Mouse (Mus musculus) kidney, postnatal 14 days (tissue): Measurements from ENCODE around the gene Uggt1.

Source experiments
- DNase-seq: peaks from one replicate; pipeline ENCODE4 v3.0.0; 2022; ENCODE audit warnings: mixed read lengths

Gene Uggt1

DNA sequence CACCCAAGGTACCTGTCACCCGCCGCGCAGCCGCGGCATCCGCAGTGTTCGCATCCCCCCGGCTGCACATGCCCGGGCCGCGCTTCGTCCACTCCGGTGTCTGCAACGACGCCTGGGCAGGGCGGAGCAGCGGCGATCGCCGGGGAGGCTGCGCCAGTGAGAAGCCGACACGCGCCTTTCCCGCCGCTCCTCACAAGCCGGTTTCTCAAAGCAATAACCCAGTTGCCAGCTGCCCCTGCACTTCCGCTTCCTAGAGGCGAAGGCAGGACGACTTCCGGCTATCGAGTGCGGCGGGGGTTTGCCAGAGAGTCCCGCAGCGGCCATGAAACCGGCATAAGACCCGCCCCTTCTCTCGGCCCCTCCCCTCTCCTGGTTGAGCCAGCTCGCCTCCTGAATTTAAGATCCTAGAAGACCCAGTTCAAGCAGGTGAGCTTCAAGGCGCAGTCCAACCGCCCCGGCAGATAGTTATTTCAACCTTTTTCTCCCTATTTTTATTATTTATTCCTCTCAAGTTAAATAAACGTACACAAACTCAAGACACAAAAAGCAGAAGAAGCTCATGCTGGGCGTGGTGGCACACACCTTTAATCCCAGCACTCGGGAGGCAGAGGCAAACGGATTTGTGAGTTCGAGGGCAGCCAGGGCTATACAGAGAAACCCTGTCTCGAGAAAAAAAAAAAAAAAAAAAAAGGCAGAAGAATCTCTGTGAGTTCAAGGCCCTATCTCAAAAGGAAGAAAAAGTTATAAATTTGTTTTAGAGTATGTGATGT lies at the start of gene Uggt1:
Gene Uggt1 (minus strand): TSS at position 663 of the 770 bp plus-strand sequence.
- DNase-seq = peak; percentile 96

DNA sequence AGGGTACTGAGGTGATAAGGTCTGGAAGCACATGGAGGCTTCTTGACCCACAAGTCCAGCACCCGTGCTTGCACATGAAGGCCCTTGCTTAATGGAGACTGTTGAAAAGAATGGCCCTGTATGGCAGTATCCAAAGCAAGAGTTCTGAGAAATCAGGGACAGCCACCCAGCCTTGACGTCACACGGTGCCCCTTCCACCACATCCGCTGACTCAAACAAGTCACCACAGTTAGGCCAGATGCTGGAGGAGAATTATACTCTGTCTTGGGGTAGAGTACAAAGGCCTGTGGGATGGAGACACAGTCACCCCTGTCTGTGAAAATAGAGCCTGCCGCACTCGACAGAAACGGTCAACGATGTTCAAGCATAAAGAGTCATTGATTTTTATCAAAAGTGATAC lies 49.0 kb upstream of the Uggt1 start:
- no peak for DNase-seq

DNA sequence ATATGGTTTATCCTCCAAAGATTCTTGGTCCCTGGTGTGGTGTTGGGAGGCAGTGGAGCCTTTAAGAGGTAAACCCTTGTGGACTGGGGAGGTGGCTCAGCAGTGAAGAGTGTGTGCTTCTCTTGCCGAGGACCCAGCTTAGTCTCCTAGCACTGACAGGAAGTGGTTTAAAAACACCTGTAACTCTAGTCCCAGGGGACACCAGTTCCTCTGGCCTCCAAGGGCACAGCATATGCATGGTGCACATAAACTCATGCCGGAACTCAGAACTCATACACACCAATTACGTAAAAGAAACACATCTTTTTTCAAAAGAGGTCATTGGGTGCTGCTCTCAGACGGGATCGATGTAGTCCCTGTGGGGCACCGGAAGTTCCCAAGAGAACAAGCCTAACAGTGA lies 37.3 kb upstream of the Uggt1 start:
- no peak for DNase-seq

DNA sequence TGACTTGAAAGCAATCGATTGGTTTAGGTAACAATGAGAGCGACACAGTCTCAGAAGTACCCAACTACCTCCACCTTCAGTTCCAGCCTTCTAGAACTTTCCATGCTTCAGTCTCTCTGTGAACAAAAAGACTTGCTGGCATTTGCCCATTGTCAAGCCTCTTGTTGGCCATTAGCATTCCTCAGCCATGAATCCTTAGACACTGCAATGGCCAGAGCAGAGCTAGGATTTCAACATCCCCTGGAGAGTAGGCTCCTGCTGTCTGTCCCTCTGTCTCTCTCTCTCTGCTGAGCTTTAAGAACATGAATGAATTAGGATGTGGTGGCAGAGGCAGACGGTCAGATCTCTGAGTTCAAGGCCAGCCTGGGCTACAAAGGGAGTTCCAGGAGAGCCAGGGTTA lies 36.4 kb upstream of the Uggt1 start:
- no peak for DNase-seq

DNA sequence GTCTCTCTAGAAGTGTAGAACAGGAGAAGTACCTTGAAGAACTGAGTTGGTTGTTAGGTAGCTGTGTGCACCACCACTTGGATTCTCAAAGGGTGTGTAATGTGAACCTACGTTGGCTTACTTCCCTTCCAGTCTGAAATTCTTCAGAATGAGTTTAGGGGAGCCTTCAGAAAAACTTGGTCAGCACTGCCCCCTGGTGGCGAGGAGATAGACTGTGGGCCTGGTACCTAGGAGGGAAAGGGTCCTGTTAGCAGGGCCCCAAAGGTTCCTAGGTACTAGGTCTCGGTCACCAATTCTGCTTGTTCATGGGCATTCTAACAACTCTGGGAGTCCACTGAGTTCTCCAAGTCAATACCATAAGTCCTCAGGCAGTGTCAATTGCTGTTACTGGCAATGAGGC lies 34.7 kb upstream of the Uggt1 start:
- peak; percentile 88 for DNase-seq

DNA sequence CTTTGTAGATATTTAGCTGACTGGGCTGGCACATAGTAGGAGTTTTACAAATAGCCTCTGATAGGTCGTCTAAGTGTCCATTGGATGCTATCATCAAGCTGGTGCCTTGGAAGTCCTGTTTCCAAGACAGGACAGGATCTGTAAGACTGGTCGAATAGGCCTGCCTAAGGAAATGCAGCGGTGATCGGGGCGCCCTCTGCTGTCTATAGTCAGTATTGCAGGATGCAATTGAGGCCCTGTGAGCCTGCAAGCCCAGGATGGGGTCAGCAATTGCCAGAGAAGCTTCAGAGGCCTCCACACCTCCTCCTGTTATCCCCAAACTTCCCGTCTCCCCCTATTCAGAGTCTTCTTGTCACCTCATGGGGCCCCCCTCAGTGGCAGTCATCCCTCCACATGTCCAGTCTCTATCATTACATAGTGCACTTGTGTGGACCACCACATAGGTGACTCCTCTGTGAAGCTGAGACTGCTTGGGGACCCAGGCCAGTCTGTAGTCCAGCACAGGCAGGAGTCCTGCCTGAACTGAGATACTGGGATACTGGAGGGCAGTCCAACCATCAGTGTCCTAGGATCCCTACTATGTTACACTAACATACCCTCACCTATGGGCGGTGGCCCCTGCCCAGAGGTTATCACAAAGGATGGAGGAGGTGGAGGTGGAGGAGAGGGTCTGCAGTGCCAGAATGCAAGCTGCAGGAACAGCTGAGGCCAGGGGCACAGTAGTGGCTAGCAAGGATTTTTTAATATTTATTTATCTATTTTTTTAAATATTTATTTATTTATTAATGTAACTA lies 32.9 kb upstream of the Uggt1 start:
- DNase-seq = peak; percentile 87

DNA sequence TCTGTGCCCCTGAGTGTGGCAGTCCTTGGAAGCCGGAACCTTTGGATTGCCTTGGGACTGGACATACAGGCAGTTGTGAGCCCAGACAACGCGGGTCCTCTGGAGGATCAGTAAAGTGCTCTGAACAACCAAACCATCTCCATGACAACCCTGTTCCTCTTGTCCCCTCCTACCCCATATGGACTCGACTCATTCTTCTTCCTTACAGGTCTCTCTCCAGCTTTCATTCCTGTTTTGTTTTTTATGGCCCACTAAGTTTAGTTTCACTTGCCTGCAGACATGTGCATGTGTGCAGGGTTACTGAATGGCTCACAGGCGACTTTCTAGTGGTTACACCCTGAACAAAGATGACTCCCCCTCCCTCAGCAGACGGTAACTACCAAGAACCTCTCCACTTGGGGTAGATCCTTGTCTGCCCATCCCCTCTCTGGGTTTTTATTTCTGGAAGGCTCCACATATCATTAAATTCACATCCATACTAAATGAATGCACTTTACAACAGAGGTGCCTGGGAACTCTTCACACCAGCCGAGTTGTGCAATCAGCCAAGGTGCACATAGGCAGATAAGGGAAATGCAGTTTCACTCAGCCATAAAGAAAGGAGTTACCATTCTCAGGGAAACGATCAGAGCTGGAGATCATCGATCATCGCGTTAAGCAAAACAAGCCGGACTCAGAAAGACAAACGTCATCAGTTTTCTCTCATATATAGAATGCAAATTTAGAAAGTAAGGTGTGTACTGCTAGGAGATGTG lies 31.3 kb upstream of the Uggt1 start:
- no peak for DNase-seq

DNA sequence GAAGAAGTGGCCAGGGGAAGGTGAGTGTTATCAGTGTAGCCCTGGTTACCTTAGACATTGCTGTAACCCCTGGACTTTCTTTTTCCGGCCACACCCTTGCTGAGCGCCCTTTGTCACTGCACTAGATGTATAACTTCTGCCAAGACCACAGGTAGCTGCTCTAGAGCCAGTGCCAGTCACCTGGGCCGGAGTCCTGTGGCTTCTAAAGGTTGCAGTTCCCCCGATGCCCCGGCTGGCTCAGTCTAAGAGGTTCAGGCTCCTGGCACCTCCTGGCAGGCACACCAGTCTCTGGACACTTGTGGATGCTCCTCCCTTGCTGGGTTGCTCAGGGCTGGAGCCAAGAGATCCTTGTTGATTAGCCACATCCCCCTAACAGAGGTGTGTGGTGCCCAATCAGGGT lies 29.9 kb upstream of the Uggt1 start, which contains the start of gene Neurl3:
Gene Neurl3 (minus strand): TSS at position 225 of the 400 bp plus-strand sequence.
- peak; percentile 13 for DNase-seq

DNA sequence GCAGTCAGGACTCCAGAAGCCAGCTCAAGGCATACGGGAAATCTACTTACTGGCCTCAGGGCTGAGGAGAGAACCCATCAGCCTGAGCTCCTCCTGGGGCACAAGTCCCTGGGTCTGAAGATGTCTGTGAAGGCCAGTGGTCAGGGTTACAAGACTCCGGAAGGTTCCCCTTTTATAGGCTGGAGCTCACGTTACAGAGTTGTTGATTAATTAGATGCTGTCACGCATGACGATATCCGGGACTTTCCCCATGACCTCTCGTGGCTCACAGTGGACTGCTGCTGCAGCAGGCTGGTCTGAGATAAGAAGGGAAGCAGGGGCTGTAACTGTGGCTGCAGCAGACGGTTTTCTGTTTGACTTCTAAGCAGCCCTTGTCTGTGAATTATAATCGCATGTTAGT lies 28.8 kb upstream of the Uggt1 start:
- peak; percentile 86 for DNase-seq

DNA sequence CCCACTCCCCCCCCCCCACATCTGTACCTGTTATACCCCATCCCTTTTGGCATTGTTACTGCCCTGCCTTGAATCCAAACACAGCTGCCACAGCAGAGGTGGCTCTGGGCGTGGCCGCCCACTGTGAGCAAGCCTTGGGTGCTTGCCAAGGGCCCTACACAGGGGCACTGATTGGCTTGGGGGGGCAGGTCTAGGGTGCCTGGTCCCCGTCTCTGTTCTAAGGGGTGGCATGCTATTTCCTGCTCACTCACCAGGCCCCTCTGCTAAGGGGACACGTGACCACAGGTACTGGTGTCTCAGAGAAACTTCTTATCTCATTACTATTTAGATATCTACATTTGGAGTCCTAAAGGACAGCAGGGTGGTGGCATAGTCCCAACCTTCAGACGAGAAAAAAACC lies 28.0 kb upstream of the Uggt1 start:
- peak; percentile 70 for DNase-seq

DNA sequence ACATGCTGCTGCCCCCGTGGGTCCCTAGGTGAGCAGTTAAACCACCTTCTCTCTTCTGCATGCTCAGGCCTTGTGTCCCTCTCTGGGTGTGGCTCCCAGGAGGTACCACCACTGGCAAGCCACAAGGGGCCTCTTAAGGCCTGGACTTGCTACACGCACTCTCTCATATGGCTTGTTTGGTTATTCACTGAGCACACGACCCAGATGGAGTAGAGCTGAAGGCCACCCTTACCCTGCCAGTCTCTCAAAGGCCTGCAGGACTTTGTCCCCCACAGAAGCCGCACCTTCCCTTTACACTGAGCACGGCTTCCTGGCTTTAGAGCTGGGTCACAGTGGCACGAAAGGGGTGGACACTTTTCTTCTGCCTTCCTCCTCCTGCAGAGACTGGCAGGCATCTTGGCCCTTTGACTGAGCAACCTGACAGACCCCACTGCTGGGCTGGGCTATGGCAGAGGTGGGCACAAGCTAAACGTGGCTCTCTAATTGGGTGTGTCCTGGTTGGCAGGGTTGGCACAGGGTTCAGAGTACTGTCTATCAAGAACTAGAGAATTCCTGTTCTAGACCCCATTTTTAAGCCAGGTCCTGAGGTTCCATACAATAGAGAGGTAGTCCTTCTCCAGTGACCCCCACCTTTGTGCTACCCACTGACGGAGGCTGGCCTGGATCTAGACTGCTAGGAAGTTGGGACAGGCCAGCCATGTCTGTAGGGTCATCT lies 27.2 kb upstream of the Uggt1 start:
- peak; percentile 15 for DNase-seq

DNA sequence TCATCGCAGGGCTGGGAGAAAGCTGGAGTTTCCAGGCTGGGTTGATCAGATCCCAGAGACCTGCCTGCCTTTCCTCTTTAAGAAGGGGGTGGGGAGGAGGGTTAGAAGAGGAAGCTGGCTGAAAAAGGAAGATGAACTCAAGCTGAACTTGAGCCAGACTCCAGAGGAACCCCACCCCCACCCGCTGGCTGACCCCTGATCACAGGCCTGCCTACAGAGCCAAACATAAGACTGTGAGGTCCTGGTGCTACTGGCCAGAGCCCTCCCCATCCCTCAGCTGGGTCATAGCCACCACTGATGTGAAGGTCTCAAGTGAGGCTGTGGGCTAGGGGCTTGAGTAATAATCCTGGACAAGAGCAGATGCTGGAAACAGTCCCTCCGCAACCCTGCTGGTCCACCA lies 26.1 kb upstream of the Uggt1 start:
- DNase-seq = peak; percentile 73

DNA sequence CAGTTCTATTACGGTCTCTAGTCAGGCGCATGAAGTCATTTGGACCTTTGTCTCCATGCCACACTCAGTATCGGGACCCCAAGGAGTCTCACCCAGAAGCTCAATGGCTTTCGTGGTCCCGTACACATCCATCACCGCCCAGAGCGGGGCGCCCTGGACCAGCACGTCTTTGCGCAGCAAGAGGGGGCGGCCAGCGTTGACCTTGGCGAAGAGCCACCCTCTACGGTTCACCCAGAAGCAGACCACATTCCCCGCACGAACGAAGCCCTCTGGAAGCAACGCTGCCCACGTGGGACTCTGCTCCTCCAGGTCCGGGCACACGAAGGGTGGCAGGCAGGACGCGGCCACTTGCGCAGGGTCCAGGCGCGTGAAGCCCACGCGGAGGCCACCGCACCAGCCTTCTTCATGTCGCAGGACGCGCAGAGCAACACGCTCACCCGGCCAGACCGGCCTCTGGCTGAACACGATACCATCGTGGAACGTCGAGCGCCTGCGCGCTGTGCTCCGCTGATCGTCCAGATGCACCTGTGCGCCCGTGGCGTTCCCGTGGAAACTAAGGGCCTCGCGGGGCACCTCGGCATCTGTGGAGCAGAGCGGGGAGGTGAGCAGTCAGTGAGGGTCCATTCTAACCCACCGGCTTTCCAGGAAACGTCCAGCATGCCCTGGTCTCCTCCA lies 24.7 kb upstream of the Uggt1 start:
- DNase-seq = peak; percentile 19

DNA sequence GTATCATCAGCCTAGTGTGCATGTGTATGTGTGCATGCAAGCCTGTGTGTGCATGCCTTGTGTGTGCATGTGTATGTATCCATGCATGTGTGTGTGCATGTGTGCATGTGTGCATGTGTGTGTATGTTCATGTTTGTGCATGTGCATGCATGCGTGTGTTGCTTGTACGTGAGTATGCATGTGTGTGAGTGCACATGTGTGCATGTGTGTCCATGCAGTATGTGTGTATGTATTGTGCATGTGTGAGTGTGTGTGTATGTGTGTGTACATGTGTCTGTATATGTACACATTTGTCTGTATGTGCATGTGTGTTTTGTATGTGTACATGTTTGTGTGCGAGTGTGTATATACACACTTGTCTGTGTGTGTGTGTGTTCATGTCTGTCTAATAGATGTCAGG lies 23.1 kb upstream of the Uggt1 start:
- no peak for DNase-seq

DNA sequence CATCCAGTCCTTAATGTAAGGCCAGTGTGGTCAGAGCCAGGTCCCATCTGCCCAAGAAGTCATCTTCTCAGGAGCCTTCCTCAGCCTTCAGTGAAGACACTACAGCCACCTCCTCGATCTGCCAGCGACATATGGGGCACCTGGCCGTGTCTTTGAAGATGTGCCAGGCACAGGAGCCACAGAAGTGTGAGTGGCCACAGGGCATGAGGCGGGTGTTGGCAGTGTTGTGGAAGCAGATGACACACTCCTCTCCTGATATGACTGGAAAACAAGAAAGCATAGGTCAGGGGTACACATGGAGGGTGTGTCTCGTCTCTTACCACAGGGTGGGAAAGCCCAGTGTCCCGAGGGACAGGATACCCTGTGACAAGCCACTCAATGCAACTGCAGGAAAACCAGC lies 21.8 kb upstream of the Uggt1 start:
- no peak for DNase-seq

DNA sequence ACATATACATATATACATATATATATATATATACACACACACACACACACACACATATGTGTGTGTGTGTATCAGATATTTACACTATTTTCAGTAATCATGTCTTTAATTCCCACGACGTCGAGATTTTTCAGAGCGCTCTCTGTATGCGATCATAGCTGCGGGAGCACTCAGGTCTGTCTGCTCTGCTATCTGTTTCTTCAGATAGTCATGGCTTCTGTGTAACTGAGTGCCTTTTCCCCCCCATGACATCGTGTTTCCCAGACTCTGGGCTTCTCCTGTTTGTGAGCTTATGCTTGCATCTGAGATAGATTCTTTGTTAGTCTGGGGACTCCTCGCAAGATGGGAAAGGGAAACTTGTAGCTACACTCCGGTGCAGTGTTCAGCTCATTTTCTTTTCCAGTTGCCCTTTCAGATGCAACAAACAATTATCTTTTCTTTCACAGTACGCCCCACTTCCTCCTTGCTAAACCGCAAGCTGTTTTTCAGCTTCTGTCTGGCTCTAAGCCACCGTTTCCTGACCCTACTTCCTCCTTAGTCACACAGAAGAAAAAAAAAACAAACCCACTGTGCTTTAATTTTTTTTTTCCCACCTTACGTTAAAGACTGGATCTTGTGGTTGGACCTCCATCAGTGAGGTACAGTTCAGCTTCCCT lies 19.4 kb upstream of the Uggt1 start:
- DNase-seq = peak; percentile 85

DNA sequence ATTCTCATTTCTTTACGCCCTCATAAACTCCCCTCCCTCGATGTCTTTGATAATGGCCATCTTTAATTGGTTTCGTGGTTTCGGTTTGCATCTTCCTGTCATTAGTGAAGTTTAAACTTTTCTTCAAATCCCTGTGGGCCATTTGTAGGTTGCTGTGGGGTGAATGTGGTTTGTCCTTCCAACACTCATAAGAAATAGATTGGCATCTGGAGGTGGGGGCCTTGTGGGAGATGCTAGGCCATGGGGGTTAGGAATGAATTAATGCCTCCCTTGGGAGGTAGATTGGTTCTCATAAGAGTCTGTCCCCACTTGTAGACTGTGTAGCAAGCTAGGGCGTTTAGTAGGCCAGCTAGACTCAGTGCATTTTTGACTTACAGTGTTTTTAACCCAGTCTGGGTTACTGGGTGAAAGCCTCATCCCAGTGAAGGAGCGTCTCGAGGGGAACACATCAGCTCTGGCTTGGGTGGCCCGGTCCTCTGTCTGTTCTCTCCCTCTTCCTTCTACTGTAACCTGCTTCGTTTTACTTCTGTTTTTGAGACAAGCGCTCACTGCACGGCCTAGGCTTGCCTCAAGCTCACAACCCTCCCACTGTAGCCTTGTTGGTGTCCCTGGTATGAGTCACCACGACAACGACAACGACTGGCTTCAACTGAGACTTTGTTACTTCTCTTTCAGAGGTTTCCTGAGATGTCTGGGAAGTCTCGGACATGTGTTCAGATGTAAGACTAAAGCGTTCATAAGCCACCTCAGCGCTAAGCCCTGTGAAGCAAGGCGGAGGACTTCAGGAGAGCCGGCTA lies 17.4 kb upstream of the Uggt1 start:
- no peak for DNase-seq

DNA sequence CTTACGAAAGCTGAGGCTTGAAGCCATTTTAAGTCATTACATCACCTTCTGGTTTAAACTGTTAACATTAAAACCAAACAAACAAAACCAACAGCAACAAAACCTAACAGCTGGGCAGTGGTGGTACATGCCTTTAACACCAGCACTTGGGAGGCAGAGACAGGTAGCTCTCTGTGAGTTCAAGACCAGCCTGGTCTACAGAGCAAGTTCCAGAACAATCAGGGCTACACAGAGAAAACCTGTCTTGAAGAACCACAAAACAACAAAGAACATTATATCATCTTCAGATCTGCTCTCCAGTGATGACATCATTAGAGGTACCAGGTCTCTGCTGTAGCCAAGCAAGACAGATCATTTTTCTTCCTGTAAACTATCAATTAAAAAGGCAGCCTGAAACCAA lies 15.9 kb upstream of the Uggt1 start:
- no peak for DNase-seq

DNA sequence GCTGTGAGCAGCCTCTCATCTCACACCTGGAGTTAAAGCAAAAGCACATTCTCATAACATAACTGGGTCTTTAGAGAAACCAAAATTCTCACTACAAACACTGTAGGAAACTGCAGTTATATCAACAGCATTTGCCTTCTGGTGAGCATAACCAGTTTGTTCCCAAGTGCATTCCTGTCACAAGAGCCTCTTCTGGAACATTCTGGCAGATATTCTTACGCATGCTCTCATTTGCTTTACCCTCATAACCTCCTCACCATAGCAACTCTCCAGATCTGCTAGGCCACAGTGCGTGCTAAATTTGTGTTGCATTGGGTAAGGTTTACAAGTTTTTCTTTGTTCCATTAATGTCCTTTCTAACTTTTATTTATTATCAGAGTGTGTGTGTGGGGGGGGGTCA lies 14.8 kb upstream of the Uggt1 start:
- no peak for DNase-seq

DNA sequence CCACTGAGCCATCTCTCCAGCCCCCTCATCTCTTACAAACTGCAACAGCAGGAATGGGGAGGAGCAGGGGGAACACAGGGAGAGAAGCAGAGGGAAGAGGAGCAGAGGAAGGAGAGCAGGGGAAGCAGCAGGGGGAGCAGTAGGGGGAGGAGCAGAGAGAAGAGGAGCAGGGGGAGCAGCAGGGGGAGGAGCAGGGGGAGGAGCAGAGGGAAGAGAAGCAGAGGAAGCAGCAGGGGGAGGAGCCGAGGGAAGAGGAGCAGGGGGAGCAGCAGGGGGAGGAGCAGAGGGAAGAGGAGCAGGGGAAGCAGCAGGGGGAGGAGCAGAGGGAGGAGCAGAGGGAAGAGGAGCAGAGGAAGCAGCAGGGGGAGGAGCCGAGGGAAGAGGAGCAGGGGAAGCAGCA lies 14.1 kb upstream of the Uggt1 start:
- DNase-seq = no peak

DNA sequence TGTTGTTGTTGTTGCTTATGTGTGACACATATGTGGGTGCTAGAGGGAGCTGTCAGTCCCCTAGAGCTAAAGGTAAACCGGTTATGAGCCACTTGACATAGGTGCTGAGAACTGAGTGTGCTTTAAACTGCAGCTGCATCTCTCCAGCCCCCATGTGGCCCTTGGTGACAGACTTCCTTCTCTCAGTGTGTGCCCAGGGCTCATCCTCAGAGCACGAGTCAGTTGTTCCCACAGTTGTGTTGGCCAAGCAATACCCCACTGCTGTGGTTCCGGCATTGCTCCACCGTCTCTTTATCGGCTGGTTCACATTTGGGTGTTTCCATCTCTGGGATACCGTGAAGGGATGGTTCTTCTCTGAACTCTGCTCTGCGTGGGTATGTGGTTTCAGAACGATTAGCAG lies 12.8 kb upstream of the Uggt1 start:
- DNase-seq = no peak
